Mouse (Mus musculus) B cell, adult (primary cell): ENCODE measurements around the gene Nkx2-5. TPM values are rescaled to one million over a fixed set of nuclear protein-coding genes. Genes with fewer than 3 reads are reported as not detected.

Experiments
- total RNA-seq: library from RNA; stranded (reverse); gene quantifications from 4 replicates; pipeline ENCODE4 v1.2.4, GENCODE M21; 2023; ENCODE audit not compliant: inconsistent age

Gene Nkx2-5
- not detected in 4 replicates for total RNA-seq

DNA sequence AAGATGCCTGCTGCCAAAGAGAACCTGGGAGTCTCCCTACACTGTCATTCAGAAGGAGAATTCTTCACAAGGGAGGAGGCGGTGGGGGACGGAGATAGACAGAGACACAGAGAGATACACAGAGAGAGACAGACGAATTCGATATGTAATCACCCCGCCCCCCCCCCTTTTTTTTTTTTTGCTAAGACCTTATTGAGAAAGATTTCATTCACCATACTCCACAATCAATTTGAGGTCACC, at the start of gene Nkx2-5:
Gene Nkx2-5 (minus strand): TSS at position 101 of the 240 bp plus-strand sequence.

Other genes with a start within 250 kb of the Nkx2-5 start
- gene Atp6v0e, start 181.8 kb downstream of the Nkx2-5 start, total RNA-seq = 114 to 137 TPM (median 133 TPM) in 4 replicates
- 114 to 129 TPM (median 121 TPM) in 4 replicates for gene Crebrf, start 129.4 kb downstream of the Nkx2-5 start, total RNA-seq
- 41.7 to 57.4 TPM (median 48.1 TPM) in 4 replicates for gene Bnip1, start 63.9 kb downstream of the Nkx2-5 start, total RNA-seq
- gene Kifc5b, start 72.1 kb upstream of the Nkx2-5 start, total RNA-seq = 6.7 to 9.9 TPM (median 7.9 TPM) in 4 replicates
- 106 to 114 TPM (median 113 TPM) in 4 replicates for gene Phf1, start 88.0 kb upstream of the Nkx2-5 start, total RNA-seq
- gene Cuta, start 94.6 kb upstream of the Nkx2-5 start, total RNA-seq = 67.3 to 81.8 TPM (median 75.7 TPM) in 4 replicates
- 1.8 to 3.7 TPM (median 3.0 TPM) in 4 replicates for gene Syngap1, start 96.2 kb upstream of the Nkx2-5 start, total RNA-seq
- 15.3 to 20.4 TPM (median 18.7 TPM) in 4 replicates for gene Zbtb9, start 128.2 kb upstream of the Nkx2-5 start, total RNA-seq
- 40.3 to 50.8 TPM (median 46.4 TPM) in 4 replicates for gene Bak1, start 184.0 kb upstream of the Nkx2-5 start, total RNA-seq
- gene Itpr3, start 212.3 kb upstream of the Nkx2-5 start, total RNA-seq = 181 to 196 TPM (median 194 TPM) in 4 replicates